Mouse (Mus musculus) gastrocnemius, postnatal 14 days (tissue): ENCODE data around the gene Gm20388. TPM values are rescaled to one million over a fixed set of nuclear protein-coding genes. Genes with fewer than 3 reads are reported as not detected.
"Not testable (repeated sequence)": the region's sequence is repeated elsewhere in the genome, so short reads cannot be mapped to it uniquely, and the experiment has no call there.

ENCODE experiments used
- DNase-seq: peaks from one replicate; pipeline ENCODE4 v3.0.0; 2021; ENCODE audit warnings: mixed read lengths
- intact Hi-C: fragments of 180-260 bp; cut with DNase I; formaldehyde crosslinking; loops from one replicate; pipeline ENCODE4 v1.15.1; 2025; ENCODE audit warnings: low total_unique reads
- total RNA-seq, 2 experiments: library from RNA; stranded (reverse); gene quantifications; 2 replicates each; pipeline ENCODE4 v1.2.3; 2021

The Gm20388 gene
- total RNA-seq, 2 experiments from 2014 or later, result 5.6 to 6.0 TPM

- DNase-seq, result peak; percentile 93
- intact Hi-C loops, result no loop called here
Measured at GRCm38 (mm10) chr8:123224278-123225266, 3313.9 kb downstream of the Gm20388 start, which contains the start of gene Cdk10. Gene Cdk10 (plus strand): TSS chr8:123224842.

- no peak for DNase-seq
- intact Hi-C loops, result no loop called here
Measured at GRCm38 (mm10) chr8:123228416-123228815, 3317.8 kb downstream of the Gm20388 start.

DNA sequence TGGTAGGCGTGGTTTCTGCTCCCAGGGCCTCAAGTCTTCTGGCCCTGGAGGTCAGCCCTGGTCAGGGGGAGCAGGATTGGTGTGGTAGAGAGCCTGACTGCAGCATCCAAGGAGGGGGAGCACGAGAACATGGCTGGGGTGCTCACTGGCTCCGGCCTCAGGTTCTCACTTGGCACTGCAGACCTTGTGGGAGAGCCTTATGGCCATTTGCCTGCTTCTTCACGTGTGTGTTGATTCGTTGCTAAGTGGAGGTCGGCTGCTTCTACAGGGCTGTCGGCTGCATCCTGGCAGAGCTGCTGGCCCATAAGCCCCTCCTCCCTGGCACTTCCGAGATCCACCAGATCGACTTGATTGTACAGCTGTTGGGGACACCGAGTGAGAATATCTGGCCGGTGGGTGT is 3319.7 kb downstream of the Gm20388 start:
- DNase-seq, intact Hi-C loops: not testable (repeated sequence)

- no peak for DNase-seq
- intact Hi-C loops, result no loop called here
Measured at GRCm38 (mm10) chr8:123231742-123232141, 3321.1 kb downstream of the Gm20388 start.

DNA sequence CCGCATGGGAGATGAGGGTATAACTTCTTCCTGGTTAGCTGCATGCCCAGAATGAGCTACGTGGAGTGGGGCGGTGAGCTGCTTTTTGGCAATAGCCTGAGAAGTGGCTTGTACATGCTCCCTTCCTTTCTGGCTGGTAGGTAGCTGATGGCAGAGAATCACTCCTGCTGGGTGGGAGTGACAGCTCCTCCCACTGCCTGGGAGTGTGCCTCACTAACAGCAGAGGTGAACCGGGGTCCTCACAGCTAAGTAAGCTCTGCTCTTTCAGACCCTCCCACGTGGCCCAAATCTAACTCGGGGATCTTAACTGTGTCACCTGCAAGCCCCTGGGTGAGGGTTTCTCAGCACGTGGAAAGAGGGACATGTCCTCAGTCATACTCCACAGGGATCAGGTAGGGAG is 3321.9 kb downstream of the Gm20388 start:
- no peak for DNase-seq
- intact Hi-C loops, result no loop called here

DNA sequence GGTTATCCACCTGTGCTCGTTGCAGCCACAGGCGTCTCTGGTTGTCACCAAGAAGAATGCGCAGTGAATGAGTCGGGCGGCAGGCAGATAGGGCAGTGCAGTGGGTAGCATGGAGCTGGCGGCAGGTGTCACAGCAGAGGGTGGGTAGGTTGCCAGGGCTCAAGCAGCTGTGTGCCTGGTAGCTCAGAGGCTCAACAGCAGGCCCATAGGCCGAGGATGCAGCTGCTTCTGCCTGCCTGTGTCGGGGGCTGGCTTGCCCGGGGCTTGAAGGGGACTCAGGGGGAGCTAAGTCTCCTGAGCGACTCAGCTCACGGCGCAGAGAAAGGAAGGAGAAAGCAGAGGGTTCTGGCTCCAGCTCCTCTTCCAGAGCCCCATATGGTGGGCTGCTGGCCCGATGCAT is 3322.7 kb downstream of the Gm20388 start:
- DNase-seq, result peak; percentile 47
- intact Hi-C loops, result no loop called here

DNA sequence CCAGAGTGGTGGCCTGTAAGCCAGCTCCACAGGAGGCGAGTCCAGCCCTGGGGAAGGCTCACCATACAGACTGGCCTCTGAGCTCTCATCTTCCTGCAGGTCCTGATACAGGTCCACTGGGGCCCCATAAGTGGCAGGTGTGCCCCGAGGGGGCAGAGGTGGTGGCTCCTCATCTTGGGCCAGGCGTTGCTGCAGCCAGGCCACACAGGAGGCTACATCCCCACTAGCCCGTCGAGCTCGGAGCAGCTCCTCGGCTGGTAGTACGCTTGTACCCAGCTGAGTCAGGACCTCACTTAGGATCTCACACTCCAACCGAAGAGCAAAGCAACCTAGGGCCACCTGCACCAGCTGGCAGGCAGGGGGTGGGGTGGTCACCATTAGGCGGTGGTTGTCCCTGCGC is 3323.1 kb downstream of the Gm20388 start:
- intact Hi-C loops, result no loop called here
- no peak for DNase-seq

GRCm38 (mm10) chr8:123234918-123235519 is 3324.4 kb downstream of the Gm20388 start:
- intact Hi-C loops, result no loop called here
- no peak for DNase-seq

GRCm38 (mm10) chr8:123235520-123236497 is 3325.2 kb downstream of the Gm20388 start, which contains the start of gene Spata2l:
Gene Spata2l (minus strand): TSS chr8:123236233.
- intact Hi-C loops, result no loop called here
- peak; percentile 81 for DNase-seq

DNA sequence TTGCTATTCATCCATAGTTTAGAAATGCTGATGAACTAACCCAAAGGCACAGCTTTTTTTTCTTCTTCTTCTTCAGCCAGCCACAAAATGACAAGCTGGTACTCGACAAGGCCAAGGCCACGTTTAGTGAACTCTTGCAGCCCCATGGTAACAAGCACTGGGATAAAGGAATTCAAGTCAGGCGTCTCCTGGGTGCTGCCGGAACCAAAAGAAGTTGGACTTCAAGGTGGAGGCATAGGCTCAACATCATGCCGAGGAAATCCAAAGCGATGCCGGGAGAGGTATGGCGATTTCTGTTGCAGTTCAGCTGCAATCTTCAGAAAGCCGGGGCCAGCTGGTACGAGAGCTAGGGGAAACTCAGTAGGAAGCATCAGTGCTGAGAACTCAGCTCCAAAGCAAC is 3328.8 kb downstream of the Gm20388 start:
- intact Hi-C loops, result no loop called here
- DNase-seq, result no peak

GRCm38 (mm10) chr8:123242107-123242923 is 3331.7 kb downstream of the Gm20388 start:
- intact Hi-C loops, result no loop called here
- no peak for DNase-seq

DNA sequence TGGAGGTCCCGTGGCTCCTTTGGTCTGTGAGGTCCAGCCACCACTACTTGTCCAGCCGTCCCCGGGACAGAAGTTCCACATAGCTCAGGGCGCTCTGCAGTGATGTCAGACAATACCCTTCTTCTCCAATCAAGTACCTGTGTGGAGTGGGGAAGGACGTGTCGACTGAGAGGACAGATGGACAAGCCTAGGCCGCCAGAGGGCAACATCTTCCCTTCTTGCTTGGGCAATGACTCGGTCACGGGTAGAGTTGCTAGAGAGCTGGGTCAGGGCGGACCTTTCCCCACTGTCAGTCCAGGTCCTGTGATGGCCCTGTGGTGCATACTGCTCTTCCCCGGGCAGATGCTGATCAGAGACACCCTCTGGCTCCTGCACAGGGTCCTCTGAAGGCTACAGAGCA is 3332.4 kb downstream of the Gm20388 start:
- no peak for DNase-seq
- intact Hi-C loops, result no loop called here

DNA sequence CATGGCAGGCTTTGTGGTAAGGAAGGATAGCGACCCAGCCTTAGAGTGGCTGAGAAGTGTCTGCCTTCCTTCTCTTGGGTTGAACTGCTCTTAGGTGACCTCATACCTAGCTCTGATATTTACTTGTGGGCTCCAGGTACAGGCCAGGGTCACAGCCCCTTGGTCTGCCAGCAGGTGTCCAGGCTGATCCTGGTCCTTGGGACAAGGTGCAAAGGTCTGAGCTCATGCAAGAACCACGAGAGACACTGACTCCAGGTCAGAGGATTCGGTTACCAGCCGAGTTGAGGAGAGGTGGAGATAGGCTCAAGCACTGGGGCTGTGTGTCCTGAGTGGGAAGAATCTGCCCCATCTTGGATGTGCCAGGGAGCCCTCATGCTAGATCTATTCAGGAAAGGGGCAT is 3333.7 kb downstream of the Gm20388 start:
- DNase-seq, result no peak
- intact Hi-C loops, result no loop called here

DNA sequence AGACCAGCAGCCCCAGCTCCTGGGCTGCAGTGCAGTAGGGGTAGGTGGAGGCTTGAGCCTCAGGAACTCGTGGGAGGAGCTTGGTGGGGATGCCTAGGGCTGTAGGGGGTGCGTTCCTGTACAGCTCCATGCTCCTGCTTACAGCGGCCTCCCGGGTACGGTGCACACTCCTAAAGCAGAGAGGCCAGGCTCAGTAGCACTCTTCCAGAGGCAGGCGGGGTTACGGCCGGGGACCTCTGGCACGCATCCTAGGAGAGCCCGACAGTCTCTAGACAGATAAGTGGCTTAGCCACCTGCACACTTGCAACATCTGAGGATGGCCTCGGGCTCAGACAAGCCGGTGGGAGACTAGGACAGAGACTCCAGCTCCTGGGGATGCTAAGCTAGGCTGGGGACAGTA is 3334.9 kb downstream of the Gm20388 start:
- no peak for DNase-seq
- intact Hi-C loops, result no loop called here

- no peak for DNase-seq
- intact Hi-C loops, result no loop called here
Measured at GRCm38 (mm10) chr8:123247748-123248147, 3337.1 kb downstream of the Gm20388 start.

GRCm38 (mm10) chr8:123248596-123248995 is 3338.0 kb downstream of the Gm20388 start:
- intact Hi-C loops, result no loop called here

GRCm38 (mm10) chr8:123250940-123251339 is 3340.3 kb downstream of the Gm20388 start:
- no peak for DNase-seq
- intact Hi-C loops, result no loop called here

More at GRCm38 (mm10) chr8:123248596-123248995, 3338.0 kb downstream of the Gm20388 start:
- no peak for DNase-seq

DNA sequence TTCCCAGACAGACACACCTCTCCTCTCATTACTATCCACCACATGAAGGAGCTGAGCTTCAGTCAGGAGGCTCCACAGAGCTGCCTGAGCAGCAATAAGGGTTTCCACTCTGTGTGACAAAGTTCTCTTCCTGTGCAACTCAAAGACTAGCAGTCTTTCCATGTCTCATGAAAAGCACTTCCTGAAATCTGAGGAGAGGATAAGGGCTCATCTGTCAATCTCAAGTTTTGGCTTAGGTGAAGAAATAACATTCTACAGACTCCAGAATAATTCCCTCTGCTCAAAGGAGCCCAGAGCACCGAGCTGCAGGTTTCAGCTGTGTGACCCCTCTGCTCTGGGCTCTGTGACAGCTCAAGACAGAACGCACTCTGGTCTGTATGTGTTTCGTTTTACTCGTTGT is 3342.3 kb downstream of the Gm20388 start:
- no peak for DNase-seq
- intact Hi-C loops, result no loop called here
